In genomic region chr3:84654246-84654826, GRCm38 (mm10) we compare ENCODE assay signal across 8 mouse cellular contexts. TPM values are rescaled to one million over a fixed set of nuclear protein-coding genes. Genes with fewer than 3 reads are reported as not detected.
A peak's percentile ranks its signal among the peaks of the same experiment; 100 is the strongest.
DNase-seq lines count a peak whose midpoint lies in the region; ATAC-seq and TF ChIP-seq lines count a peak whose summit lies in the region.

No protein-coding gene starts in this region.

- H3K4me2 ChIP-seq in embryonic facial prominence, embryonic 12.5 days (replicated peaks), result peak overlapping the region; percentile 33
- peak overlapping the region; percentile 43 for H3K4me2 ChIP-seq in hindbrain, postnatal 0 days (ENCODE audit: low read depth, low read length)

- WGBS in embryonic facial prominence, embryonic 12.5 days, result 37% methylated on average over 12 of the region's 12 CpGs
- WGBS in hindbrain, postnatal 0 days, result 22% methylated on average over 12 of the region's 12 CpGs
- 40% methylated on average over 12 of the region's 12 CpGs for WGBS in midbrain, embryonic 10.5 days

- no peak for ATAC-seq in embryonic facial prominence, embryonic 12.5 days (ENCODE audit: insufficient number of reproducible peaks, insufficient read depth, low FRiP score, low TSS enrichment)
- peak; percentile 60 for ATAC-seq in hindbrain, postnatal 0 days

- DNase-seq in adrenal gland, postnatal 10 days, result peak; percentile 43
- no peak for DNase-seq in adrenal gland, postnatal 4 days (ENCODE audit: low spot score in 2 of 2)
- DNase-seq in MEL (ENCODE audit: low read depth, low spot score), result peak; percentile 89
- DNase-seq in hindbrain, postnatal 0 days (ENCODE audit: low spot score), result peak; percentile 36
- no peak for DNase-seq in midbrain, embryonic 10.5 days (ENCODE audit: low spot score)
- DNase-seq in thymus, postnatal 0 days (ENCODE audit: low spot score), result peak; percentile 87
- no peak for DNase-seq in right cerebral cortex, adult 18-20 months

- peak overlapping the region; percentile 75 for H3K27ac ChIP-seq in MEL (ENCODE audit: control insufficient read depth, low read depth, low read length)
- H3K27ac ChIP-seq in embryonic facial prominence, embryonic 12.5 days, result no peak overlapping the region
- H3K27ac ChIP-seq in hindbrain, postnatal 0 days, result peak overlapping the region; percentile 41; the same call in 1 of the 2 replicates
- no peak overlapping the region for H3K27ac ChIP-seq in midbrain, embryonic 10.5 days (replicated peaks)

- no peak for TF ChIP-seq RAD21 in MEL (IDR thresholded peaks at IDR 0.05; ENCODE audit: low read depth, low read length)

- TF ChIP-seq POLR2A in MEL (IDR thresholded peaks at IDR 0.05; ENCODE audit: control insufficient read depth in 1 of 2, insufficient read depth in 1 of 2, low read depth in 1 of 2, low read length in 2 of 2, poor library complexity in 1 of 2), result no peak

- TF ChIP-seq EP300 in MEL (IDR thresholded peaks at IDR 0.05; ENCODE audit: low read depth in 1 of 2, low read length in 2 of 2), result peak; percentile 54 to 78

- TF ChIP-seq CTCF in MEL (IDR thresholded peaks at IDR 0.05 in 2 of 3, conservative IDR thresholded peaks at IDR 0.05 in 1 of 3; ENCODE audit: control insufficient read depth in 1 of 3, insufficient read depth in 1 of 3, low read depth in 2 of 3, low read length in 3 of 3, poor library complexity in 1 of 3, severe bottlenecking in 1 of 3), result no peak
- no peak for TF ChIP-seq CTCF in hindbrain, postnatal 0 days (IDR thresholded peaks at IDR 0.05; ENCODE audit: low read depth)

- H3K9me3 ChIP-seq in MEL (replicated peaks; ENCODE audit: insufficient read depth, low read length), result no peaks in the 10 kb centered on the region
- no peaks in the 10 kb centered on the region for H3K9me3 ChIP-seq in embryonic facial prominence, embryonic 12.5 days
- H3K9me3 ChIP-seq in hindbrain, postnatal 0 days (ENCODE audit: low read length), result no peaks in the 10 kb centered on the region
- 0 out of 2 replicates have a peak, but pooled peaks cover 12% of the 10 kb centered on the region for H3K9me3 ChIP-seq in midbrain, embryonic 10.5 days (replicated peaks)

- H3K79me2 ChIP-seq in MEL (ENCODE audit: control insufficient read depth, insufficient read depth, low read length, poor library complexity), result no peaks in the 10 kb centered on the region

- H3K9ac ChIP-seq in MEL (ENCODE audit: control insufficient read depth, low read depth, low read length, poor library complexity, severe bottlenecking), result peak overlapping the region; percentile 62
- no peak overlapping the region for H3K9ac ChIP-seq in embryonic facial prominence, embryonic 12.5 days
- H3K9ac ChIP-seq in hindbrain, postnatal 0 days (replicated peaks; ENCODE audit: low read length), result no peak overlapping the region

- no peaks in the 10 kb centered on the region for H3K27me3 ChIP-seq in MEL (ENCODE audit: control insufficient read depth in 1 of 2, insufficient read depth in 2 of 2, low read length in 2 of 2)
- H3K27me3 ChIP-seq in embryonic facial prominence, embryonic 12.5 days, result no peaks in the 10 kb centered on the region
- no peaks in the 10 kb centered on the region for H3K27me3 ChIP-seq in hindbrain, postnatal 0 days (ENCODE audit: insufficient read depth, low read length)
- peaks cover 35% of the 10 kb centered on the region for H3K27me3 ChIP-seq in midbrain, embryonic 10.5 days (ENCODE audit: low read depth, poor library complexity, severe bottlenecking)

- peak overlapping the region; percentile 52 to 60 for H3K4me3 ChIP-seq in MEL (ENCODE audit: control insufficient read depth in 1 of 2, insufficient read depth in 1 of 2, low read depth in 2 of 2, low read length in 2 of 2)
- 0 out of 2 replicates have a peak overlapping the region, but pooled peaks have one; percentile 14 for H3K4me3 ChIP-seq in embryonic facial prominence, embryonic 12.5 days
- H3K4me3 ChIP-seq in hindbrain, postnatal 0 days (ENCODE audit: low read length), result peak overlapping the region; percentile 11; the same call in 1 of the 2 replicates
- H3K4me3 ChIP-seq in midbrain, embryonic 10.5 days, result peak overlapping the region; percentile 38

- peaks cover 5 to 28% of the 10 kb centered on the region in 2 experiments; a peak in 3 of 4 replicates for H3K4me1 ChIP-seq in MEL (ENCODE audit: control insufficient read depth in 1 of 2, insufficient read depth in 2 of 2, low read length in 2 of 2)
- peaks cover 16% of the 10 kb centered on the region; the same call in 1 of the 2 replicates for H3K4me1 ChIP-seq in embryonic facial prominence, embryonic 12.5 days
- H3K4me1 ChIP-seq in hindbrain, postnatal 0 days (ENCODE audit: insufficient read depth, low read length), result peaks cover 5% of the 10 kb centered on the region
- peaks cover 27% of the 10 kb centered on the region for H3K4me1 ChIP-seq in midbrain, embryonic 10.5 days

- H3K36me3 ChIP-seq in MEL (ENCODE audit: control insufficient read depth in 1 of 2, insufficient read depth in 2 of 2, low read length in 2 of 2), result peaks cover 0 to 13% of the 10 kb centered on the region in 2 experiments; a peak in 2 of 4 replicates
- H3K36me3 ChIP-seq in embryonic facial prominence, embryonic 12.5 days, result no peaks in the 10 kb centered on the region
- no peaks in the 10 kb centered on the region for H3K36me3 ChIP-seq in hindbrain, postnatal 0 days (ENCODE audit: insufficient read depth, low read length)
- H3K36me3 ChIP-seq in midbrain, embryonic 10.5 days, result no peaks in the 10 kb centered on the region

TF ChIP-seq in MEL, 35 proteins besides CTCF, POLR2A, EP300 and RAD21:
- TF ChIP-seq RCOR1 (IDR thresholded peaks at IDR 0.05; ENCODE audit: low read depth, low read length) (peak; percentile 60), NELFE (IDR thresholded peaks at IDR 0.05; ENCODE audit: low read depth, low read length) (no peak; the same call in 1 of the 2 replicates), ETS1 (IDR thresholded peaks at IDR 0.05; ENCODE audit: low read depth, low read length) (peak; percentile 91), TCF12 (IDR thresholded peaks at IDR 0.05; ENCODE audit: low read depth, low read length) (peak; percentile 87), MXI1 (IDR thresholded peaks at IDR 0.05; ENCODE audit: low read depth, low read length) (no peak), MAZ (IDR thresholded peaks at IDR 0.05; ENCODE audit: low read depth, low read length) (peak; percentile 21; the same call in 1 of the 2 replicates), ZNF384 (IDR thresholded peaks at IDR 0.05; ENCODE audit: low read depth, low read length) (no peak), USF2 (IDR thresholded peaks at IDR 0.05; ENCODE audit: borderline replicate concordance in 1 of 2, insufficient read depth in 1 of 2, low read depth in 1 of 2, low read length in 2 of 2) (no peak), SIN3A (IDR thresholded peaks at IDR 0.05; ENCODE audit: low read length) (peak; percentile 55; the same call in 1 of the 2 replicates), GATA1 (IDR thresholded peaks at IDR 0.05; ENCODE audit: low read depth, low read length) (peak; percentile 90), TAL1 (IDR thresholded peaks at IDR 0.05; ENCODE audit: low read length) (peak; percentile 62), ELF1 (IDR thresholded peaks at IDR 0.05; ENCODE audit: low read depth, low read length) (peak; percentile 73), TBP (IDR thresholded peaks at IDR 0.05; ENCODE audit: low read depth, low read length) (0 out of 2 replicates have a peak, but pooled peaks have one; percentile 3)

RNA-seq across cellular contexts. Expression of gene Tmem154, which starts 11.7 kb away (rescaled TPM):
- total RNA-seq in adrenal gland, postnatal 10 days (2021), result 1 to 10 TPM; 2.7 to 5.8 TPM
- 1 to 10 TPM; 4.1 to 5.0 TPM for total RNA-seq in adrenal gland, postnatal 4 days (2021)
- total RNA-seq in MEL (2012; rRNA removed), result 0.03 and 0.12 TPM in 2 replicates
- under 1 TPM in 1 of 2 experiments, not detected in 1; 0.10 TPM for polyA plus RNA-seq in MEL (2012; ENCODE audit: insufficient read depth in 1 of 2, insufficient read length in 2 of 2, low read depth in 1 of 2, low replicate concordance in 2 of 2, missing spikeins in 1 of 2)
- 0.99 and 1.3 TPM in 2 replicates for polyA plus RNA-seq in embryonic facial prominence, embryonic 12.5 days (2016; fragmentation: Nextera tagmentation; extraction: Ambion mirVana)
- 0.37 and 0.90 TPM in 2 replicates for total RNA-seq in hindbrain, postnatal 0 days (2014; rRNA removed)
- polyA plus RNA-seq in hindbrain, postnatal 0 days (2015; fragmentation: Nextera tagmentation; extraction: Ambion mirVana), result 0.89 and 1.00 TPM in 2 replicates
- polyA plus RNA-seq in midbrain, embryonic 10.5 days (2016; fragmentation: Nextera tagmentation; extraction: Ambion mirVana), result 0.25 and 0.29 TPM in 2 replicates
- polyA plus RNA-seq in thymus, postnatal 0 days (2015; fragmentation: Nextera tagmentation; extraction: Ambion mirVana), result 13.5 and 15.5 TPM in 2 replicates

Comparison
In these comparisons a context has a peak if more than half of its experiments do, and no peak if none do; other contexts are left out.
1. DNase-seq: peak in adrenal gland, postnatal 10 days (single experiment), MEL (single experiment), hindbrain, postnatal 0 days (single experiment) and thymus, postnatal 0 days (single experiment); none in adrenal gland, postnatal 4 days (0 of 2), midbrain, embryonic 10.5 days (single experiment) and right cerebral cortex, adult 18-20 months (single experiment).
2. H3K27ac ChIP-seq: peak in MEL (single experiment) and hindbrain, postnatal 0 days (single experiment); none in embryonic facial prominence, embryonic 12.5 days (single experiment) and midbrain, embryonic 10.5 days (single experiment).
3. Peak in every context shown above with its lines, with median percentiles within 50 percentile points of each other: H3K4me3 ChIP-seq.